Mouse (Mus musculus) thymus, adult 2 months (tissue): ENCODE data around the gene Vps35l.

Experiments
- CTCF ChIP-seq: fragments of 200-500 bp; IDR thresholded peaks from 2 replicates; pipeline ENCODE4 v1.5.1; 2012; ENCODE audit warnings: mild to moderate bottlenecking, control low read depth, low read length, moderate library complexity, borderline replicate concordance; ENCODE audit not compliant: control insufficient read depth, poor library complexity, insufficient read depth; ENCODE audit errors: extremely low read depth
- POLR2A ChIP-seq: fragments of 200-500 bp; IDR thresholded peaks from 2 replicates; pipeline ENCODE4 v1.6.1; 2012; ENCODE audit warnings: mild to moderate bottlenecking, low read length, control low read depth, moderate library complexity; ENCODE audit not compliant: control insufficient read depth, poor library complexity, insufficient read depth; ENCODE audit errors: extremely low read depth

GRCm38 (mm10) chr7:118708002-118708401 lies 32.0 kb upstream of the Vps35l start:
- no peak for TF ChIP-seq POLR2A
- TF ChIP-seq CTCF, result no peak
